Comparison of ENCODE assay signal across 7 mouse cellular contexts in the genomic region with DNA sequence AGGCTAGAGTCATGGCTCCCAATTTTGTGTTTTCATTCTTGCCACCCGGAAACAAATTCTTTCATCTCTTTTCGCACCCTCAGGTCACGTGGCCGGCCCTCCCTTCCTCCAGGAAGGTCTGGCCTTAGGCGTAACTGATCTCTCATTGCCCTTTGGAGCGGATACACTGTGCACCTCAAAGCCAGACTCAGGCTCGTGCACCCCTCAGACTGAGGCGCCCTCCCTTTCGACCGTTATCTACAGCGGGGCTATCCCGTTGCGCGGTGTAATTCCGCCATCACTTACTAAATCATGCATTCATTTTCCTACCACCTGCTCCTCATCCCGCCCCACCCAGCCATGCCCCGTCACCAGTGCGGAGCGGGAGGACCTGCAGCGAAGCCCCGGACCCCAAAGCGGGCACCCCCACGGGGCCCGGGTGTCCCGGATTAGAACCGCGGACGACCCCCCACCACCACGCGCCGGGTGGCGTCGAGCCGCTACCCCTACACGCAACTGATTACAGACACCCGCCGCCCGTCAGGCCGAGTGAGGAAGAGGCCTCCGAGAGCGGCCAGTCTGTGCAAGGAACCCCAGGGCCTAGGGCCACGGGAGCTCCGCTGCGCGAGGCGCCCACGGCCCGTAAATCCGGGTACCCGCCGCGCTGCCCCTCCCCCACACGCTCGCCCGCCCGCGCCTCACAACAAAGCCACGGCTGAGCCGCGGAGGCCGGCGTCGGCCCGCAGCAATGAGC. TPM values are rescaled to one million over a fixed set of nuclear protein-coding genes. Genes with fewer than 3 reads are reported as not detected.
DNase-seq lines count a peak whose midpoint lies in the region; ATAC-seq and TF ChIP-seq lines count a peak whose summit lies in the region.

No protein-coding gene starts in this region.

- WGBS in bone marrow, adult 2 months = under 1% methylated on average over 64 of the region's 64 CpGs
- under 1% methylated on average over 58 of the region's 64 CpGs for WGBS in forebrain, embryonic 12.5 days
- WGBS in hindbrain, embryonic 10.5 days = under 1% methylated on average over 64 of the region's 64 CpGs

- peak overlapping the region; percentile 100 for H3K9ac ChIP-seq in forebrain, embryonic 12.5 days

- no peaks in the 10 kb centered on the region for H3K9me3 ChIP-seq in G1E (replicated peaks)
- H3K9me3 ChIP-seq in forebrain, embryonic 12.5 days = no peaks in the 10 kb centered on the region
- H3K9me3 ChIP-seq in hindbrain, embryonic 10.5 days = no peaks in the 10 kb centered on the region

- H3K27me3 ChIP-seq in G1E (ENCODE audit: insufficient read depth, low read length) = no peaks in the 10 kb centered on the region
- H3K27me3 ChIP-seq in forebrain, embryonic 12.5 days = no peaks in the 10 kb centered on the region
- H3K27me3 ChIP-seq in hindbrain, embryonic 10.5 days (ENCODE audit: insufficient read depth, poor library complexity, severe bottlenecking) = no peaks in the 10 kb centered on the region

- H3K4me3 ChIP-seq in G1E (ENCODE audit: low read depth, low read length) = peak overlapping the region; percentile 97
- H3K4me3 ChIP-seq in bone marrow, adult 2 months (replicated peaks; ENCODE audit: control insufficient read depth, low read depth, low read length) = peak overlapping the region; percentile 97
- peak overlapping the region; percentile 99 for H3K4me3 ChIP-seq in forebrain, embryonic 12.5 days (replicated peaks)
- peak overlapping the region; percentile 100 for H3K4me3 ChIP-seq in hindbrain, embryonic 10.5 days

- no peak for TF ChIP-seq CTCF in G1E (IDR thresholded peaks at IDR 0.05; ENCODE audit: low read depth, low read length)
- TF ChIP-seq CTCF in bone marrow, adult 2 months (IDR thresholded peaks at IDR 0.05; ENCODE audit: control insufficient read depth, insufficient read depth, low read length) = no peak

- peak; percentile 38 for ATAC-seq in G1E (ENCODE audit: extremely low read depth, insufficient number of reproducible peaks, low FRiP score, poor library complexity, severe bottlenecking)
- peak; percentile 84 for ATAC-seq in forebrain, embryonic 12.5 days (ENCODE audit: low FRiP score)
- peak; percentile 43 for ATAC-seq in megakaryocyte, adult 5-6 weeks (ENCODE audit: poor library complexity, severe bottlenecking)

- TF ChIP-seq POLR2A in bone marrow, adult 2 months (IDR thresholded peaks at IDR 0.05; ENCODE audit: borderline replicate concordance, control insufficient read depth, low read depth, low read length) = peak; percentile 47; the same call in 1 of the 2 replicates

- peak; percentile 61 for DNase-seq in G1E (ENCODE audit: low spot score)
- peak; percentile 67 for DNase-seq in hindbrain, embryonic 10.5 days (ENCODE audit: low spot score)
- peak; percentile 34 for DNase-seq in layer of hippocampus, adult 9-11 months
- DNase-seq in right cerebral cortex, postnatal 10 days (ENCODE audit: low spot score in 2 of 2) = peak; percentile 61 to 68

- peak overlapping the region; percentile 80 for H3K4me2 ChIP-seq in forebrain, embryonic 12.5 days

- H3K4me1 ChIP-seq in G1E (ENCODE audit: insufficient read depth, low read depth, low read length) = peaks cover 42% of the 10 kb centered on the region
- no peaks in the 10 kb centered on the region; the same call in 1 of the 2 replicates for H3K4me1 ChIP-seq in bone marrow, adult 2 months (ENCODE audit: control insufficient read depth, insufficient read depth, low read length)
- peaks cover 22% of the 10 kb centered on the region for H3K4me1 ChIP-seq in forebrain, embryonic 12.5 days
- peaks cover 30% of the 10 kb centered on the region for H3K4me1 ChIP-seq in hindbrain, embryonic 10.5 days (replicated peaks)

- peak overlapping the region; percentile 61 for H3K27ac ChIP-seq in bone marrow, adult 2 months (ENCODE audit: control insufficient read depth, insufficient read depth, low read depth, low read length, poor library complexity)
- H3K27ac ChIP-seq in forebrain, embryonic 12.5 days = peak overlapping the region; percentile 85
- H3K27ac ChIP-seq in hindbrain, embryonic 10.5 days = peak overlapping the region; percentile 100

- peaks cover 16% of the 10 kb centered on the region for H3K36me3 ChIP-seq in G1E (replicated peaks)
- peaks cover 11% of the 10 kb centered on the region for H3K36me3 ChIP-seq in forebrain, embryonic 12.5 days (replicated peaks)
- H3K36me3 ChIP-seq in hindbrain, embryonic 10.5 days = peaks cover 24% of the 10 kb centered on the region

RNA-seq across cellular contexts. Expression of a gene that starts 0.5 kb away (rescaled TPM):
- 259 and 263 TPM in 2 replicates for total RNA-seq in G1E (2014; fragmentation: Nextera tagmentation)
- 143 and 170 TPM in 2 replicates for total RNA-seq in G1E (2017)
- polyA plus RNA-seq in G1E (2012) = 24.4 and 42.7 TPM in 2 replicates
- polyA plus RNA-seq in bone marrow, adult 2 months (2011; ENCODE audit: insufficient read depth, insufficient read length, low replicate concordance, missing spikeins) = 62.9 and 88.7 TPM in 2 replicates
- polyA plus RNA-seq in forebrain, embryonic 12.5 days (2016; fragmentation: Nextera tagmentation; extraction: Ambion mirVana) = 51.1 and 58.9 TPM in 2 replicates
- 31.1 and 42.1 TPM in 2 replicates for polyA plus RNA-seq in hindbrain, embryonic 10.5 days (2016; fragmentation: Nextera tagmentation; extraction: Ambion mirVana)
- 90.5 and 96.5 TPM in 2 replicates for total RNA-seq in megakaryocyte, adult 5-6 weeks (2015)
- 78.1 and 115 TPM in 2 replicates for total RNA-seq in megakaryocyte, adult 5-6 weeks (2017)

Comparison
In these comparisons a context has a peak if more than half of its experiments do, and no peak if none do; other contexts are left out.
1. Peak in every context shown above with its lines: DNase-seq, ATAC-seq, H3K4me3 ChIP-seq and H3K27ac ChIP-seq.